Mouse (Mus musculus) adrenal gland, adult (tissue): ENCODE measurements at regions not wholly inside any gene's neighbourhood (a gene's known extent, or its start where the extent isn't known, plus 50 kb on each side); places are given as distances from the start of the nearest gene placed in this dataset.

ENCODE experiments used
- DNase-seq, 2 experiments: peaks; one replicate each; pipeline ENCODE4 v3.0.0; 2022 to 2023; ENCODE audit warnings: low spot score in 1 of 2; ENCODE audit not compliant: inconsistent age in 2 of 2

DNA sequence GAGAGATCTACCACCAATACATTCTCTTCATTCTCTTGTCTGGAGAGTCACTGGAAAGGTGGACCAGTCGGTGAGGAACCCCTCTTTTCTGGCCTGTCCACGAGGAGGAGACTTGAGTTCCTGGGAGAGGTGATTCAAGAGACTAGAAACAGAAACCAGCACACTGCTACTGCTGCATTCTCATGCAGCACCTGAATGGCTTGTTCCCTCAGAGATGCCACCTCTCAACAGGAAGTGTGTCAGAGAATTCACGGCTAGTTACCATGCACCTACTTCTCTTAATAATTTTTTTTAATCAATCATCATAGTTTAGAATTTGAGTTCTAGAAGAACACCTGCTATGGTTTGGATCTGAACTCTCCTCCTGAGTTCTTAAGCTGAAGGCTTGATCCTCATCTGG lies 52.0 kb upstream of the Dynlrb2 start:
- no peak for DNase-seq

GRCm38 (mm10) chr8:116451397-116451796 lies 53.4 kb upstream of the Dynlrb2 start:
- DNase-seq: no peak

GRCm38 (mm10) chr8:116447452-116447851 lies 57.3 kb upstream of the Dynlrb2 start:
- no peak for DNase-seq

GRCm38 (mm10) chr8:116442827-116443226 lies 61.9 kb upstream of the Dynlrb2 start:
- no peak for DNase-seq

GRCm38 (mm10) chr8:116438895-116439294 lies 65.9 kb upstream of the Dynlrb2 start:
- peak; percentile 60 to 89 for DNase-seq

GRCm38 (mm10) chr8:116435268-116435980 lies 69.3 kb upstream of the Dynlrb2 start:
- peak in 1 of 2 experiments; percentile 31 for DNase-seq

DNA sequence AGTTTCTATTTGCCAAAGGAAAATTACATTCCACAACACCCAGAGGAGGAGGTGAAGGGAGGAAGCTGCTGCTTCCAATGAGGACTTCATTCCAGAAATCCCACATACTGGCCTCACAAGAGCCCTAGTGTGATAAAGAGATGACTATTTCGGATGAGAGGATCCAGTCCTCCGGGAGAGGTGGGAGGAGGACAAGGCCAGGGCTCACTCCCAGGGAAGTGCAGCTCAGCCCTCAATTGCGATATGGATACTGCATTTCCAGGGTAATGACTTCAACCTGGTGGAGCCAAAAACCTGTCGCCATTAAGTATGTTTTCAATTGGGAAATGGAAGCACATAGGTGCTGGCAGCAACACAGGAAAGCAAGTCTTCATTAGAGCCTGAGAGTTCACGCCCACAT lies 74.7 kb upstream of the Dynlrb2 start:
- DNase-seq: peak in 1 of 2 experiments; percentile 35

- no peak for DNase-seq
These were observed 75.1 kb upstream of the Dynlrb2 start for GRCm38 (mm10) chr8:116429649-116430048.

DNA sequence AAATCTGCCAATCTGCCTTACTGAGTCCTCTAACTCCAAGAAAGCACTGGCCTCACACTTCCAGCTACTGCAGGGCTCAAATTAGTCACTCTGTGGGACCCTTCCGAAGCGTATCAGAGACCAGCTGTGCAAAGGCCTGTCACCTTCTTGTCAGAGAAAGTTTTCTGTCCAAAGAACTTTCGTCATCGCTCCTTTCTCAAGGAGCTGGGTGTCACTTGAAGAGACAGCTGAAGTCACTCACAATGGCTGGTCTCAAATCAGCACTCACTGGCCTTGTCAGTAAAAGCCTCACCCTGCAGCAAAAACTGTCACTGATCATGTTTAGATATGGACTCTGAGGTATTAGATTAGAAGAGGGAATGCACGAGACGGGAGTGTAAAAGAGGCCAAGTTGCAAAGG lies 81.9 kb upstream of the Dynlrb2 start:
- DNase-seq: no peak

DNA sequence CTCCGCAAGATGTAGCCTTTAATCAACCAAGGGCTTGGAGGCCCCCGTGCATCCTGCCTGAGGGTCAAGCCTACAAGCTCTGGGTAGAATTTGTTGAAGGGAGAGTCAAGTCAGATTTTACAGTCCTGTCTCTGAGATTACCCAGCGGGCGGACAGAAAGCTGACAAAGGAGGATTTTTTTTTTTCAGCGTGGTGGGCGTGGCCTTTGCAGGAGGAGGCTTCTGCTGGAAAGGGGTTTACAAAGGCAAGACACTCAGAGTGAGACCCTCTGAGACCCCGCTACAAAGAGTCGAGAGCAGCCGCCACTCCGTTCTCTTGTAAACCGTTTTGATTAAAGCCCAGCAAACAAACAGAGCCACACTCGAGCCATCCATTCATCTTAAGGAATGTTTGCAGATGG lies 92.1 kb upstream of the Dynlrb2 start:
- DNase-seq: no peak

DNA sequence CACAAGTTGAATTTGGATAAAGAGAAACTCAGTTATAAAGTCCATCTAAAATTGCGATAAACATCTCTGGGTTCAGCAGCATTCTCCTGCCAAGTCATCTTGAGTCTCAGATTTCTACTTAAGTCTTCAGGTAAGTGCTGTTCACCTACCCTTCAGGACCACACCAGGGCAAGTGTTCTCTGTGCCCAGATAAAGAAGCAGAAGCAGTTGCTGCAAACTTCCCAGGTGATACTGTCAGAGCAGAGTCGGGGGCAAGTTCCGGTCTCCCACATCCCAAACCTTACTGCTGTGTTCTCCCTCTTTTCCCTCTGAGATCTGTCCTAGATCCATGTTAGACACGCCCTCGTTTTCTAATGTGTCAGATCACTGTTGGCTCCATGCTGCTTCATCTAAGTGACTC lies 94.7 kb upstream of the Dynlrb2 start:
- no peak for DNase-seq

DNA sequence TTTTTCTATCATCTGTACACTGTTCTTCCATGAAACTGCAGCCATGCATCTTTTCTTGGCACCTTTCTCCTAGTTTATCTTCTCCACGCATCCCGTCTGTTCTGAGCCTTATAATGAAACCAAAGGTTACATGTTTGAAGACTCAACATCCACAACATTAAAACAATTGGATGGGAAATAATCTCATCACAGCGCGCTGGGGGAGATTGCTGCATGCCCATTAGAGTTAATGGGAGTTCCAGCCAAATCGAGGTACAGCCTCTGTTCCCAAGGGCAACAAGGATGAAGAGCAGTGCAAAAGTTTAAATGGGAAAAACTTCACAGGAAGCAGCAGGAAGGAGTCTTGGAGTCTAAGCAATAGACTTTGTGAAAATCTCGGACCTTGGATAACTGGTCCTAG lies 95.8 kb upstream of the Dynlrb2 start:
- DNase-seq: no peak

- no peak for DNase-seq
These were observed 100.2 kb upstream of the Dynlrb2 start for GRCm38 (mm10) chr8:116404571-116404970.

GRCm38 (mm10) chr8:116403366-116403765 lies 101.4 kb upstream of the Dynlrb2 start:
- no peak for DNase-seq

- no peak for DNase-seq
These were observed 105.3 kb upstream of the Dynlrb2 start for GRCm38 (mm10) chr8:116399452-116399851.

- DNase-seq: no peak
These were observed 106.1 kb upstream of the Dynlrb2 start for GRCm38 (mm10) chr8:116398565-116399205.

- DNase-seq: no peak
These were observed 119.4 kb upstream of the Dynlrb2 start for GRCm38 (mm10) chr8:116385193-116385955.

DNA sequence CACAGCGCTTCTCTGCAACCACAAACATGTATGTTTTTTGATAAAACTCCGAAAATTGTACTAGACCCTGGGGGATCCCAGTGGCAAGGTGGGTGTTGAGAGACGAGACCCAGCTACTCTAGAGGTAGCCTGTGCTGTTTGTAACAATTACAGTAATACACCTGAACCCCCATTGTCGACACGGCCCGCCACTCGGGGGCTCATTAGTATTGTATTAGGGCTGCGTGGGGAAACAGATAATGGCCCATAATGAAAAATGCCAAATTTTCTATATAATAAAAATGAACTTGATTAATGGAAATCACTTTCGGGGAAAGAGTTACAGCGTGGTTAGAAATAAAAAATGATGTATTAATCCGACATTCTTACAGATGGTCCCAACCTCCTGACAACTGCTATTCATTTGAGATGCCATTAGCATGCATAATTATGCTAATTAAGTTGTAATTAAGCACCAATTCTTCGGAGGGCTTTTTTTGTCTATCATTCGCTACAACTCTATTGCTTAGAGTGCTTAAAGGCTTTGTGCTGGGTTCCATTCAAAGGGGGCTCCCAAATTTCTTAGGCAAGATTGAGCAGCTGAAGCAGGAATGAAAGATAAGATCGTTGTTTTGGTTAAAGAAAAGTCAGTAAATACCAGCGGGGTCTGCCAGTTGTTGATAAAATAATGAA lies 120.2 kb upstream of the Dynlrb2 start:
- DNase-seq: no peak

GRCm38 (mm10) chr8:116383495-116384417 lies 121.0 kb upstream of the Dynlrb2 start:
- DNase-seq: no peak

- peak; percentile 67 to 90 for DNase-seq
These were observed 121.7 kb upstream of the Dynlrb2 start for GRCm38 (mm10) chr8:116383036-116383435.
